Mouse (Mus musculus): ENCODE data around the gene Mfsd6. TPM values are rescaled to one million over a fixed set of nuclear protein-coding genes. Genes with fewer than 3 reads are reported as not detected.

Gene Mfsd6
- total RNA-seq, 2 experiments from 2014 or later: 6.1 to 6.4 TPM

GRCm38 (mm10) chr1:52652601-52653253 is 74.5 kb downstream of the Mfsd6 start:
- intact Hi-C loops (cut with DNase I; ENCODE audit: low total_unique reads): no loop called here
- peak; percentile 19 for DNase-seq

- no peak for DNase-seq
- intact Hi-C loops (cut with DNase I; ENCODE audit: low total_unique reads): no loop called here
Measured at GRCm38 (mm10) chr1:52650066-52650465, 77.2 kb downstream of the Mfsd6 start.

GRCm38 (mm10) chr1:52648153-52649027 is 78.9 kb downstream of the Mfsd6 start:
- intact Hi-C loops (cut with DNase I; ENCODE audit: low total_unique reads): loop anchor here (2.0 to 10.0 kb wide), 2 partner anchors 100 to 206 kb away; no protein-coding TSS in a partner anchor
- DNase-seq: peak; percentile 60

GRCm38 (mm10) chr1:52640736-52641135 is 86.5 kb downstream of the Mfsd6 start:
- no peak for DNase-seq
- intact Hi-C loops (cut with DNase I; ENCODE audit: low total_unique reads): loop anchor here (10.0 kb wide), 1 partner anchor 214 kb away; no protein-coding TSS in a partner anchor

GRCm38 (mm10) chr1:52640266-52640665 is 87.0 kb downstream of the Mfsd6 start:
- no peak for DNase-seq
- intact Hi-C loops (cut with DNase I; ENCODE audit: low total_unique reads): loop anchor here (10.0 kb wide), 1 partner anchor 215 kb away; no protein-coding TSS in a partner anchor

- intact Hi-C loops (cut with DNase I; ENCODE audit: low total_unique reads): no loop called here
- DNase-seq: no peak
Measured at GRCm38 (mm10) chr1:52639090-52639489, 88.2 kb downstream of the Mfsd6 start.

- intact Hi-C loops (cut with DNase I; ENCODE audit: low total_unique reads): no loop called here
- no peak for DNase-seq
Measured at GRCm38 (mm10) chr1:52638101-52638500, 89.2 kb downstream of the Mfsd6 start.

GRCm38 (mm10) chr1:52635932-52636331 is 91.3 kb downstream of the Mfsd6 start:
- intact Hi-C loops (cut with DNase I; ENCODE audit: low total_unique reads): no loop called here

GRCm38 (mm10) chr1:52634251-52634650 is 93.0 kb downstream of the Mfsd6 start:
- no peak for DNase-seq

More at GRCm38 (mm10) chr1:52635932-52636331, 91.3 kb downstream of the Mfsd6 start:
- no peak for DNase-seq

GRCm38 (mm10) chr1:52631570-52631969 is 95.7 kb downstream of the Mfsd6 start:
- DNase-seq: no peak
- intact Hi-C loops (cut with DNase I; ENCODE audit: low total_unique reads): no loop called here

More at GRCm38 (mm10) chr1:52634251-52634650, 93.0 kb downstream of the Mfsd6 start:
- intact Hi-C loops (cut with DNase I; ENCODE audit: low total_unique reads): no loop called here

GRCm38 (mm10) chr1:52630937-52631299 is 96.3 kb downstream of the Mfsd6 start:
- intact Hi-C loops (cut with DNase I; ENCODE audit: low total_unique reads): no loop called here
- DNase-seq: no peak

GRCm38 (mm10) chr1:52630248-52630936 is 96.9 kb downstream of the Mfsd6 start, which contains the start of gene Nemp2:
Gene Nemp2, plus strand, starts transcription at chr1:52630703.
- intact Hi-C loops (cut with DNase I; ENCODE audit: low total_unique reads): no loop called here
- peak; percentile 89 for DNase-seq

GRCm38 (mm10) chr1:52620442-52620841 is 106.8 kb downstream of the Mfsd6 start:
- intact Hi-C loops (cut with DNase I; ENCODE audit: low total_unique reads): no loop called here
- no peak for DNase-seq

GRCm38 (mm10) chr1:52618217-52618616 is 109.0 kb downstream of the Mfsd6 start:
- no peak for DNase-seq
- intact Hi-C loops (cut with DNase I; ENCODE audit: low total_unique reads): no loop called here

- no peak for DNase-seq
- intact Hi-C loops (cut with DNase I; ENCODE audit: low total_unique reads): no loop called here
Measured at GRCm38 (mm10) chr1:52608486-52608885, 118.8 kb downstream of the Mfsd6 start.

- intact Hi-C loops (cut with DNase I; ENCODE audit: low total_unique reads): no loop called here
- DNase-seq: no peak
Measured at GRCm38 (mm10) chr1:52607700-52608099, 119.6 kb downstream of the Mfsd6 start.

All from gastrocnemius, postnatal 14 days (tissue).